Mouse (Mus musculus): ENCODE measurements around the gene Rnf40.

The Rnf40 gene

GRCm38 (mm10) chr7:127588011-127588871 is at the start of gene Rnf40, which contains the start of gene Ccdc189:
Gene Rnf40, plus strand, starts transcription at chr7:127588767.
Gene Ccdc189, minus strand, starts transcription at chr7:127588595.
- peak; percentile 97 for ATAC-seq (ENCODE audit: low TSS enrichment)

DNA sequence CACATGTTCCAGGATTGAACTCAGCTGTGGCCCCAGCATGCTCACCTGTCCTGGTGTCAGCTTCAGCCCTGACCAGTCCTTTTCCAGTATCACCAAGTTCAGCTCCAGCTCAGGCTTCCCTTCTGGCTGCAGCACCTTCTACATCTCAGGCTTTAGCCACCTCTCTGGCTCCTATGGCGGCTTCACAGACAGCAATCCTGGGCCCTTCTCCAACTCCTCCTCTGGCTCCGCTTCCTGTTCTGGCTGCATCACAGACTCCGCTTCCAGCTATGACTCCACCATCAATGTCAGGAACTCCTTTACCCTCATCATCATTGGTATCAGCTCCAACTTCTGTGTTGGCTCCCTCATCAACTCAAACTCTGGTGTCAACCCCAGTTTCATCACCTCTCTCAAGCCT is 46.9 kb upstream of the Rnf40 start:
- no peak for ATAC-seq (ENCODE audit: low TSS enrichment)

DNA sequence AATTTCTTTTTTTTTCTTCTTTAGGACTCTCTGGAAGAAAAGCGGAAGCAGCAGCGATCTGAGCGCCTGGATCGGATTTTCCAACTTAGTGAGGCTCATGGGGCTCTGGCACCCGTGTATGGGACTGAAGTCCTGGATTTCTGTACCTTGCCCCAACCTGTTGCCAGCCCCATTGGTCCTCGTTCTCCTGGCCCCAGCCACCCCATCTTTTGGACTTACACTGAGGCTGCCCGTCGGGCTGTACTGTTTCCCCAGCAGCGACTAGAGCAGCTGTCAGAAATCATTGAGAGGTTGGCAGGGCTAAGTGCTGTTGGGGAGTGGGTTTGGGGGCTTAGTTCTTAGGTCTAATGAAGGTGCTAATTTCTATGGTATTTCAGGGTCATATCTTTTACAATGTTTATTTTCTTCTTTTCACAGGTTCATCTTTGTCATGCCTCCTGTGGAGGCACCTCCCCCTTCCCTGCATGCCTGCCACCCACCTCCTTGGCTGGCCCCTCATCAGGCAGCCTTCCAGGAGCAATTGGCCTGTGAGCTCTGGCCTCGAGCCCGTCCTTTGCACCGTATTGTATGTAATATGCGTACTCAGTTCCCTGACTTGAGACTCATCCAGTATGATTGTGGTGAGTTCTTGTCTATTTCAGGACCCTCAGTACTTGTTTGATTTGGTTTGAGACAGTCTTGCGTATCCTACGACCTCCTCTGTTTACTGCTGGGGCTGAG is 39.3 kb upstream of the Rnf40 start:
- ATAC-seq (ENCODE audit: low TSS enrichment) = no peak

GRCm38 (mm10) chr7:127551558-127551957 is 37.0 kb upstream of the Rnf40 start:
- no peak for ATAC-seq (ENCODE audit: low TSS enrichment)

DNA sequence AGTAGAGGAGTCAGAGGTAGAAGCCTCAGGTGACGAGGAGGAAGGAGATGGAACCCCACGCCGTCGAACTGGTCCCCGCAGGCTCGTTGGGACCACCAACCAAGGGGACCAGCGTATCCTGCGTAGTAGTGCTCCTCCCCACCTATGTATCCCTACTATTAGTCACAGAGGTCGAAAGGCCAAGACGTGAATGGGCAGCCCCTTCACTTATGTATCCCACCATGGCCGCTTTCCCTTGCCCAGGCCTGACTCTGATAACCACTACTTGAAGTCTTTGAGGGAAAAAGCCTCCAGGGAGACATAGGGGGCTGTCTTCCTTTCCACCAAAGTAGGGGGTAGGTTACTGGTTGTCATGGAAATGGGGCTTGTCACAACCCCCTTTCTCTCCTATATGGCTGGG is 28.0 kb upstream of the Rnf40 start:
- no peak for ATAC-seq (ENCODE audit: low TSS enrichment)

GRCm38 (mm10) chr7:127561340-127561858 is 27.2 kb upstream of the Rnf40 start, which contains the start of gene Tmem265:
Gene Tmem265, plus strand, starts transcription at chr7:127561390.
- no peak for ATAC-seq (ENCODE audit: low TSS enrichment)

DNA sequence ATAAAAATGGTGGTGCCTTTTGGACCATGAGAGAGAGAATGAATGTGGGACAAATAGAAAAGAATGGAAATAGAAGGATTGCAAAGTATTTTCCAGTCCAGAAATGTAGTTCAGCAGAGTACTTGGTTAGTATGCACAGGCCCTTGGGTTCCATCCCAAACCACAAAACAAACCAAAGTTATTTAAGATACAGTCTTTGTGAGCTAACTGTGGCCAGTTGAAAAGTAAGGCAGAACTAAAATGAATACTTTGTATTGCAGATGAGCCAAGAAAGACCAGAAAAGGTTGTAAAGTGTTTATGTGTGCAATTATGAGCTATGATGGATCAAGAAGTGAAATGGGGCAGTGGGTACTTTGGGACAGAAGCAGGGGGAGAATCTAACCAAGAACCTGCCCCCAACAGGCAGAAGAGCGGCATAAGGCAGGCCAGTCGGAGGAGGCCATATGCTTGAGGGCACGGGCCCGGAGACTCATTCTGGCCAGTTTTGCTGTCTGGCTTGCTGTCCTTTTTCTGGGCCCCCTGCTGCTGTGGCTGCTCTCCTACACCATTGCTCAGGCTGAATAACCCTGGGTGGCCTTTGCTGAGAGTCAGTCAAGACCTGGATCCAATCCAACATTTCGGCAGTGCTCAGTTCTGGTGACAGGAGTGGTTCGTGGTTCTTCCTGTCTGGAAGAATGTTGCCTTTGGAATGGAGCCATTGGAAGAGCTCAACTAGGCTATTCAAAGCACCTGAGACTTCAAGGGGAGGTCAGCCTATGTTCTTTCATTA is 24.0 kb upstream of the Rnf40 start:
- no peak for ATAC-seq (ENCODE audit: low TSS enrichment)

GRCm38 (mm10) chr7:127572895-127573471 is 15.6 kb upstream of the Rnf40 start, which contains the start of gene Phkg2:
Gene Phkg2, plus strand, starts transcription at chr7:127573340.
- peak; percentile 99 for ATAC-seq (ENCODE audit: low TSS enrichment)

DNA sequence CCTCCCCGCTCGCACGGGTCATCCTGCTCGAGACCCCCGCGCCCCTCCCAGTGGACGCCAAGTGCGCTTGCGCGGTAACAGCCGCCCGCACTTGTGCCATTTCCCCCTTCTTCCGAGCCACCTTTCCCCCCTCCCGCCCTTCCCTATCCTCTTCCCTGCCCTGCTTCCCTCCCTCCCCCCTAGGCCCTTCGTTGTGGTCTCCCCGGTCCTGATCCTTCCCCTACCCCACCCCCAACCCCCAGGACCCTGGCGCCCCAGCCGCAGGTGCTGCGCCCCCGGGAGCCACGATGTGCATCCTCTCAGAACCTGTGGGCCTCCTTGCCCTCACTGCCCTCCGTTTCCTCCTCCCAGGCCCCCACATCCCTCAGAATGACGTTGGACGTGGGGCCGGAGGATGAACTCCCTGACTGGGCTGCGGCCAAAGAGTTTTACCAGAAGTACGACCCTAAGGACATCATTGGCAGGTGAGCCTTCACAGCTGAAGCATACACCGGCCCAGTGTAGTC is 15.0 kb upstream of the Rnf40 start:
- ATAC-seq (ENCODE audit: low TSS enrichment) = no peak

DNA sequence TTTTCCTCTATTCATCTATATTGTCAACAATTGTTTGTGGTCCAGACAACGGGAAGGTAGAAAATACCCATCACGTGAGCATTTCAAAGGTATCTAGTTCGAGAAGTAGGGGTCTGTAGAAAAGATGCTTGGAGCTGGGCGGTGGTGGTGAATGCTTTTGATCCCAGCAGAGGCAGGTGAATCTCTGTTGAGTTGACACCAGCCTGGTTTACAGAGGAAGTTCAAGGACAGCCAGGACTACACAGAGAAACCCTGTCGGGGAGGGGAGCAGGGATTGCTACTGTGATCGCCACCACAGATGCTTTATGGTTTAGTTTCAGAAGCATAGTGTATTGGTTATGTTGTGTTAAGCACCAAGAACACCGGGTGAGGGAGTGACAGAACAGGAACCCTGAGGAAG is 14.5 kb upstream of the Rnf40 start:
- no peak for ATAC-seq (ENCODE audit: low TSS enrichment)

GRCm38 (mm10) chr7:127583260-127583659 is 5.3 kb upstream of the Rnf40 start:
- no peak for ATAC-seq (ENCODE audit: low TSS enrichment)

GRCm38 (mm10) chr7:127585031-127585430 is 3.5 kb upstream of the Rnf40 start:
- ATAC-seq (ENCODE audit: low TSS enrichment) = no peak

DNA sequence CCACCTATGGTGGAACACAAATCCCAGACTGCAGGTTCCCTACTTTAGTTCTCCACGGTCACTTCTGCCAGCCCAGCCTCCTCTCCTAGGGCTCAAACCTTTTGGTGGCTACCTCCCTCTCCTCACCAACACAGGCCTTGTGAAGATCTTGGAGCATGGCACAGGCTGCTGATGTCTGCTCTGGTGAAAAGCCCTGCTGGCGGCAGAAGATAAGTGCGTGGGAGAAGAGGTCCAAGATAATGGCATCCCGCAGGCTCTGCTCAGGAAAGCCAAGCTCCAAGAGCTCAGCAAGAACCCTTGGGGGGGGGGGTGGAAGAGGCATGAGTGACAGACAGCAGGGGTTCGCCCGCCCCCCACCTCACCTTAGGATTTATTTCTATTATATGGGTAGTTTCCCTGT is 2.4 kb upstream of the Rnf40 start:
- ATAC-seq (ENCODE audit: low TSS enrichment) = no peak

DNA sequence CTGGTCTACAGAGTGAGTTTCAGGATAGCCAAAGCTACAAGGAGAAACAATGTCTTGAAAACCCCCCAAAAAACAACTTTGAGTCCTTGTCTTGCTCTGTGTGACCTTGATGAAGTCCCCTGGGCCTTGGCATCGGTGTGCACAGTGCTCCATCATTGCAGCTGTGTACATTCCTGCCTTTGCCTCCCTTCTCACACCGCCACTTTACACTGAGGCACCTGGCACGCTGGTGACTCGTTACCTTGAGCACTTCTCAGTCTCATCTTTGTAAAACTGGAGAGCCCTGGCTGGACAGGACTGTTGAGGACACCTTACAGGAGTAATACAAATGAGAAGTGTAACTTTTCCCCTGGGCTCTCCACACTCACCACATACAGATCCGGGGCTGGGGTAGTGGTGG is 1.4 kb upstream of the Rnf40 start:
- ATAC-seq (ENCODE audit: low TSS enrichment) = no peak

- ATAC-seq (ENCODE audit: low TSS enrichment) = 0 out of 2 replicates have a peak, but pooled peaks have one; percentile 12
Measured at GRCm38 (mm10) chr7:127588901-127589300, 334 bp downstream of the Rnf40 start.

GRCm38 (mm10) chr7:127589637-127590036 is 1.1 kb downstream of the Rnf40 start:
- no peak for ATAC-seq (ENCODE audit: low TSS enrichment)

DNA sequence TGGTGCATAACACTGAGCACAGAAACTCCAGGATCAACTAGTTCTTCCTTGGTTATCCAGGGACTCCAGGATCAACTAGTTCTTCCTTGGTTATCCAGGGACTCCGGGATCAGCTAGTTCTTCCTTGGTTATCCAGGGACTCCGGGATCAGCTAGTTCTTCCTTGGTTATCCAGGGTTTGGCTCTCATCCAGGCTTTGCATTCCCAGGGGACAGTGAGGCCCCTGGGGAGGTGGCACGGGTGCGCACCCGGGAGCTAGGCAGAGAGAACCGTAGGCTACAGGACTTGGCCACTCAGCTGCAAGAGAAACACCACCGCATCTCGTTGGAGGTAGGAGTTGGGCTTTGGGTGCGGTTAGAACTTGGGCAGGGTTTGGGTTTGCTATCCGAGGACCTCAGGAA is 2.5 kb downstream of the Rnf40 start:
- ATAC-seq (ENCODE audit: low TSS enrichment) = no peak

- no peak for ATAC-seq (ENCODE audit: low TSS enrichment)
Measured at GRCm38 (mm10) chr7:127592575-127592974, 4.0 kb downstream of the Rnf40 start.

- ATAC-seq (ENCODE audit: low TSS enrichment) = no peak
Measured at GRCm38 (mm10) chr7:127596747-127597146, 8.2 kb downstream of the Rnf40 start.

- no peak for ATAC-seq (ENCODE audit: low TSS enrichment)
Measured at GRCm38 (mm10) chr7:127600612-127601011, 12.0 kb downstream of the Rnf40 start.

GRCm38 (mm10) chr7:127601735-127602134 is 13.2 kb downstream of the Rnf40 start:
- no peak for ATAC-seq (ENCODE audit: low TSS enrichment)
